Mouse (Mus musculus) Patski (cell line): ENCODE results near the gene Pfas. TPM values are rescaled to one million over a fixed set of nuclear protein-coding genes. Genes with fewer than 3 reads are reported as not detected.

Experiments used
- ATAC-seq: fragments of 100-300 bp; one replicate; pipeline ENCODE4 v1.8.0; 2021
- CTCF ChIA-PET: fragments of 350-600 bp; sonication (Branson Sonifier 250); formaldehyde crosslinking; loops from one replicate; lab custom pipeline; 2022; ENCODE audit warnings: inconsistent platforms; lab: Charles Lee
- POLR2A ChIA-PET: fragments of 350-600 bp; sonication (Branson Sonifier 250); formaldehyde crosslinking; loops from one replicate; lab custom pipeline; 2022; ENCODE audit warnings: antibody characterized with exemption, inconsistent platforms; lab: Charles Lee
- DNase-seq: peaks from one replicate; pipeline ENCODE4 v3.0.0-alpha.2; 2011; ENCODE audit warnings: low read depth, low spot score
- H3K27me3 ChIP-seq: fragments of 371-371 bp; one replicate; pipeline ENCODE4 v1.5.1; 2021
- CTCF ChIP-seq: fragments of 100-300 bp; IDR thresholded peaks from one replicate; pipeline ENCODE4 v1.5.1; 2021
- in situ Hi-C: fragments of 300-500 bp; cut with MboI; formaldehyde crosslinking; loops from 3 replicates; pipeline ENCODE4 v1.11.1; 2018; ENCODE audit warnings: low pct_unique_long_range_greater_than_20kb, mixed read lengths
- polyA plus RNA-seq: library from polyadenylated mRNA; unstranded; gene quantifications from one replicate; pipeline ENCODE4 v1.2.3, GENCODE M21; 2021

Gene Pfas
- polyA plus RNA-seq, 1 experiment from 2014 or later: 12.9 TPM

- in situ Hi-C loops: no loop called here
- ChIA-PET POLR2A (no interaction called here), CTCF (no interaction called here)
- TF ChIP-seq CTCF: no peak
- DNase-seq (no peak), ATAC-seq (no peak)
- no peaks in the 10 kb centered on the region for H3K27me3 ChIP-seq
Measured at GRCm38 (mm10) chr11:68997080-68997479, 11.2 kb downstream of the Pfas start.

GRCm38 (mm10) chr11:68994377-68994776 is 13.9 kb downstream of the Pfas start:
- no peak for ATAC-seq
- CTCF ChIA-PET: interaction anchor here (0.9 to 1.1 kb wide), 2 partner anchors 14 to 89 kb away, joined by 3 read pairs; no protein-coding TSS in a partner anchor
- in situ Hi-C loops: no loop called here
- H3K27me3 ChIP-seq: no peaks in the 10 kb centered on the region
- DNase-seq: no peak
- POLR2A ChIA-PET: interaction anchor here (0.6 kb wide), 1 partner anchor 27 kb away, joined by 3 read pairs; no protein-coding TSS in a partner anchor
- no peak for TF ChIP-seq CTCF

- no peak for ATAC-seq
- no peaks in the 10 kb centered on the region for H3K27me3 ChIP-seq
- DNase-seq: no peak
- in situ Hi-C loops: no loop called here
- TF ChIP-seq CTCF: no peak
- ChIA-PET POLR2A (interaction anchor here (0.6 kb wide), 1 partner anchor 13 kb away, joined by 3 read pairs; no protein-coding TSS in a partner anchor), CTCF (no interaction called here)
Measured at GRCm38 (mm10) chr11:68993122-68993521, 15.1 kb downstream of the Pfas start.

- CTCF ChIA-PET: no interaction called here
- TF ChIP-seq CTCF: no peak
- in situ Hi-C loops: no loop called here
- no peaks in the 10 kb centered on the region for H3K27me3 ChIP-seq
- POLR2A ChIA-PET: interaction anchor here (0.8 kb wide), 1 partner anchor 86 kb away, joined by 3 read pairs; no protein-coding TSS in a partner anchor
- DNase-seq: no peak
- no peak for ATAC-seq
Measured at GRCm38 (mm10) chr11:68988341-68988740, 19.9 kb downstream of the Pfas start.

- TF ChIP-seq CTCF: no peak
- H3K27me3 ChIP-seq: no peaks in the 10 kb centered on the region
- ATAC-seq (no peak), DNase-seq (no peak)
- CTCF ChIA-PET: interaction anchor here (1.5 to 2.7 kb wide), 2 partner anchors 21 to 83 kb away, joined by 3 to 12 read pairs; no protein-coding TSS in a partner anchor
- in situ Hi-C loops: no loop called here
- POLR2A ChIA-PET: interaction anchor here (0.8 kb wide), 1 partner anchor 85 kb away, joined by 3 read pairs; no protein-coding TSS in a partner anchor
Measured at GRCm38 (mm10) chr11:68987365-68987882, 20.8 kb downstream of the Pfas start.

- ATAC-seq (no peak), DNase-seq (no peak)
- no peaks in the 10 kb centered on the region for H3K27me3 ChIP-seq
- in situ Hi-C loops: no loop called here
- POLR2A ChIA-PET: interaction anchor here (0.6 to 1.6 kb wide), 2 partner anchors 25 to 76 kb away, joined by 4 to 6 read pairs; no protein-coding TSS in a partner anchor
- CTCF ChIA-PET: interaction anchor here (0.9 to 5.2 kb wide), 7 partner anchors 16 to 175 kb away, joined by 3 to 34 read pairs (median 5); no protein-coding TSS in a partner anchor
- TF ChIP-seq CTCF: peak; percentile 90
Measured at GRCm38 (mm10) chr11:68982639-68983369, 25.5 kb downstream of the Pfas start.

GRCm38 (mm10) chr11:68980919-68981318 is 27.3 kb downstream of the Pfas start:
- no peaks in the 10 kb centered on the region for H3K27me3 ChIP-seq
- DNase-seq (no peak), ATAC-seq (no peak)
- ChIA-PET POLR2A (no interaction called here), CTCF (interaction anchor here (1.7 to 5.2 kb wide), 2 partner anchors 14 to 77 kb away, joined by 3 to 34 read pairs; no protein-coding TSS in a partner anchor)
- TF ChIP-seq CTCF: no peak
- in situ Hi-C loops: no loop called here

- ATAC-seq: no peak
- DNase-seq: no peak
- in situ Hi-C loops: no loop called here
Measured at GRCm38 (mm10) chr11:68979320-68979733, 28.9 kb downstream of the Pfas start.

GRCm38 (mm10) chr11:68975601-68976000 is 32.7 kb downstream of the Pfas start:
- no peak for TF ChIP-seq CTCF
- CTCF ChIA-PET: interaction anchor here (1.2 to 2.1 kb wide), 4 partner anchors 8 to 73 kb away, joined by 3 to 9 read pairs (median 6); partner anchors contain the start of gene Slc25a35

More at GRCm38 (mm10) chr11:68979320-68979733, 28.9 kb downstream of the Pfas start:
- CTCF ChIA-PET: interaction anchor here (0.6 to 5.2 kb wide), 4 partner anchors 13 to 75 kb away, joined by 3 to 34 read pairs (median 4); no protein-coding TSS in a partner anchor
- POLR2A ChIA-PET: no interaction called here
- H3K27me3 ChIP-seq: no peaks in the 10 kb centered on the region
- no peak for TF ChIP-seq CTCF

GRCm38 (mm10) chr11:68975085-68975484 is 33.2 kb downstream of the Pfas start, which contains the start of gene Rangrf:
Rangrf (minus strand) TSS chr11:68975185.
- ATAC-seq: no peak
- ChIA-PET CTCF (interaction anchor here (1.4 to 2.1 kb wide), 3 partner anchors 8 to 71 kb away, joined by 3 to 9 read pairs (median 9); partner anchors contain the start of gene Slc25a35), POLR2A (no interaction called here)
- DNase-seq: no peak
- no peak for TF ChIP-seq CTCF
- in situ Hi-C loops: no loop called here
- H3K27me3 ChIP-seq: no peaks in the 10 kb centered on the region

More at GRCm38 (mm10) chr11:68975601-68976000, 32.7 kb downstream of the Pfas start:
- in situ Hi-C loops: no loop called here
- POLR2A ChIA-PET: no interaction called here
- no peak for DNase-seq
- no peak for ATAC-seq
- no peaks in the 10 kb centered on the region for H3K27me3 ChIP-seq
